Mouse (Mus musculus) lung, postnatal 0 days (tissue): ENCODE measurements around the gene Wdr25. TPM values are rescaled to one million over a fixed set of nuclear protein-coding genes. Genes with fewer than 3 reads are reported as not detected.

Experiments
- ATAC-seq: fragments of 200-750 bp; cut with Nextera tagmentation; 2 replicates; pipeline ENCODE4 v1.8.0; 2017; ENCODE audit warnings: moderate library complexity
- DNase-seq: peaks from one replicate; pipeline ENCODE4 v3.0.0-alpha.2; 2016; ENCODE audit warnings: low spot score
- H3K27ac ChIP-seq: fragments of 300-500 bp; sonication (generic); 2 replicates; pipeline ENCODE4 v1.5.1; 2014; ENCODE audit warnings: antibody characterized with exemption, mild to moderate bottlenecking, low read length, mixed read lengths
- H3K27me3 ChIP-seq: fragments of 300-500 bp; sonication (generic); replicated peaks from 2 replicates; pipeline ENCODE4 v1.6.1; 2014; ENCODE audit warnings: low read length, mixed read lengths; ENCODE audit not compliant: insufficient read depth
- H3K36me3 ChIP-seq: fragments of 300-500 bp; sonication (generic); 2 replicates; pipeline ENCODE4 v1.6.1; 2014; ENCODE audit warnings: low read length, mixed read lengths; ENCODE audit not compliant: insufficient read depth
- H3K4me1 ChIP-seq: fragments of 300-500 bp; sonication (generic); 2 replicates; pipeline ENCODE4 v1.6.1; 2014; ENCODE audit warnings: antibody characterized with exemption, low read depth, low read length, mixed read lengths; ENCODE audit not compliant: insufficient read depth
- H3K4me2 ChIP-seq: fragments of 300-500 bp; sonication (generic); replicated peaks from 2 replicates; pipeline ENCODE4 v1.6.1; 2014; ENCODE audit warnings: low read depth, mild to moderate bottlenecking, low read length, moderate library complexity, mixed read lengths
- H3K4me3 ChIP-seq: fragments of 300-500 bp; sonication (generic); 2 replicates; pipeline ENCODE4 v1.5.1; 2014; ENCODE audit warnings: low read depth, low read length
- H3K9ac ChIP-seq: fragments of 300-500 bp; sonication (generic); replicated peaks from 2 replicates; pipeline ENCODE4 v1.6.1; 2014; ENCODE audit warnings: low read depth, mild to moderate bottlenecking
- H3K9me3 ChIP-seq: fragments of 300-500 bp; sonication (generic); 2 replicates; pipeline ENCODE4 v1.6.1; 2016; ENCODE audit warnings: low read length, mixed read lengths
- CTCF ChIP-seq: IDR thresholded peaks from 2 replicates; pipeline ENCODE4 v1.5.1; 2016; ENCODE audit warnings: antibody characterized with exemption, mild to moderate bottlenecking
- EP300 ChIP-seq: IDR thresholded peaks from 2 replicates; pipeline ENCODE4 v1.6.1; 2016; ENCODE audit warnings: antibody characterized with exemption, mild to moderate bottlenecking, control low read depth
- WGBS: fragments of 180-500 bp; shearing (Covaris S2); extraction: QIAGEN DNeasy Blood & Tissue Kit; methylation state at CpG from one replicate; pipeline ENCODE4 v1.1.7; 2014; 5-methylcytosine and 5-hydroxymethylcytosine counted together
- polyA plus RNA-seq: library from polyadenylated mRNA; unstranded; fragments of >200 nt; fragmentation: Nextera tagmentation; extraction: Ambion mirVana; gene quantifications from 2 replicates; pipeline ENCODE4 v1.2.1, GENCODE M21; 2015

The Wdr25 gene
- polyA plus RNA-seq, 1 experiment from 2014 or later, result 4.8 TPM

DNA sequence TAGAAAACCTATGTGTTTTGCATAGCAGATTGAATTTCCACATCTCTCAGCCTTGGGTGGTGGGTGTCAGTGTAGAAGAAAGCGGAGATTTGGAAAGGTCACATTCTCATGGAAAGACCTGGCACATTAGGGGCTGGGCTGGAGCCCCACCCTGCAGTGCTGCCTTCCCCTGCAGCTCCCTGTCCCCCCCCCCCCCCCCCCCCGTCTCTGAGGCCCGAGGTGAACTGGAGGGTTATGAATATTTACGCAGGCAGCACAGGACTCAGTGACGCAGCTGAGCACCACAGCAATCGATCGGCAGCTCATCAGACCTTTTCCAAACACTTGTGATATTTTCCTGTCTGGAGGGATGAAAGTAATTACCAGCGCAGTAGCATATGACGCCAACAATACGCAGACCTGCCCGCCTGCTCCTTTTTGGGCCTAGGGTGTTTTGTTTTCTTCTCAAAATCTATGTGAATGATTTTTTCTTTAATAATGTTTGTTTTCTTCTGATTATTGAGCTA lies 33.2 kb downstream of the Wdr25 start:
- Histone ChIP-seq H3K4me1 (no peaks in the 10 kb centered on the region), H3K36me3 (no peaks in the 10 kb centered on the region), H3K4me3 (no peak overlapping the region), H3K9me3 (no peaks in the 10 kb centered on the region), H3K27me3 (no peaks in the 10 kb centered on the region), H3K27ac (no peak overlapping the region), H3K9ac (no peak overlapping the region), H3K4me2 (no peak overlapping the region)
- DNase-seq (no peak), ATAC-seq (no peak)
- no peak for TF ChIP-seq CTCF
- TF ChIP-seq EP300, result no peak
- WGBS, result 59% methylated on average over 9 of the region's 11 CpGs

DNA sequence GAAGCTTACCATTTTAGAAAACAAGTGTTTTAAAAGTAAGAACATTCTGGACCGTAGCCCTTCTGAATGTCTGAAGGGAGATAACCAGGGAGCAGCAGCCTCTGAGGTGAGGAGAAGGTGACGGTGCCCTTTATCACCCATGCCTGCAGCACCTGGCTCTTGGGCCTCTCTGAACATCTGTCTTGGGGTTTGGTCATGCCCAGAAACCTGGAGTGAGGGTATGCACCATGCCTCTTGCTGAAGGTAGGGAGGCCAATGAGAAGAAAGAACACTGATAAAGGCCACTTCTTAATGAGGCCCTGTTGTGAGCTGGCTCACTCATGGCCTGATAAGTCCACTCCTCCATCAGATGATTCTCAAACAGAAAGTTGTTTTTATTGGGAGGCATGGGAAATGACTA lies 34.8 kb downstream of the Wdr25 start:
- DNase-seq (no peak), ATAC-seq (no peak)
- no peak overlapping the region for H3K27ac ChIP-seq
- H3K4me2 ChIP-seq, result no peak overlapping the region
- TF ChIP-seq EP300, result no peak
- TF ChIP-seq CTCF, result no peak
- H3K27me3 ChIP-seq, result no peaks in the 10 kb centered on the region
- WGBS, result 83% methylated on average over 2 of the region's 2 CpGs
- no peak overlapping the region for H3K9ac ChIP-seq
- no peaks in the 10 kb centered on the region for H3K4me1 ChIP-seq
- H3K36me3 ChIP-seq, result no peaks in the 10 kb centered on the region
- no peak overlapping the region for H3K4me3 ChIP-seq
- H3K9me3 ChIP-seq, result no peaks in the 10 kb centered on the region

DNA sequence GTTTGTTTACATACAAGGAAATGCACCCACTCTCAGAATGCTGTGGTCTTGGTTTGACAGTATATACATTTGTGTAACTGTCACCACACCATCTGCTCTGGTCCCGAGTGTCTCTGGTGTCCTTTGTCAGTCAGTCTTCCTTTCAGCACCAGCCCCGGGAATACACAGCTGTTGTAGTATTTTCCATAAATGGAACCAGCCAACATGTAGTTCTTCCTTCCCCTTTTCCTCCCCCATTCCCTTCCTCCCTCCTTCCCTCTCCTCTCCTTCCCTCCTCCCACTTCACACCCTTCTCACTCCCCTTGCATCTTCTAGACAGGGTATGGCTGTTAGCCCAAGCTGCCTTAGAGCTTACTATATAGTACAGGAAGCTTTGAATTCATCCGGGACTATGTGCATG lies 36.0 kb downstream of the Wdr25 start:
- no peak overlapping the region for H3K4me3 ChIP-seq
- TF ChIP-seq EP300, result no peak
- TF ChIP-seq CTCF, result no peak
- no peaks in the 10 kb centered on the region for H3K4me1 ChIP-seq
- WGBS, result 45% methylated on average over 3 of the region's 3 CpGs
- H3K4me2 ChIP-seq, result no peak overlapping the region
- H3K9me3 ChIP-seq, result no peaks in the 10 kb centered on the region
- DNase-seq (peak; percentile 15), ATAC-seq (peak; percentile 32)
- no peaks in the 10 kb centered on the region for H3K36me3 ChIP-seq
- no peak overlapping the region for H3K27ac ChIP-seq
- no peak overlapping the region for H3K9ac ChIP-seq
- no peaks in the 10 kb centered on the region for H3K27me3 ChIP-seq

DNA sequence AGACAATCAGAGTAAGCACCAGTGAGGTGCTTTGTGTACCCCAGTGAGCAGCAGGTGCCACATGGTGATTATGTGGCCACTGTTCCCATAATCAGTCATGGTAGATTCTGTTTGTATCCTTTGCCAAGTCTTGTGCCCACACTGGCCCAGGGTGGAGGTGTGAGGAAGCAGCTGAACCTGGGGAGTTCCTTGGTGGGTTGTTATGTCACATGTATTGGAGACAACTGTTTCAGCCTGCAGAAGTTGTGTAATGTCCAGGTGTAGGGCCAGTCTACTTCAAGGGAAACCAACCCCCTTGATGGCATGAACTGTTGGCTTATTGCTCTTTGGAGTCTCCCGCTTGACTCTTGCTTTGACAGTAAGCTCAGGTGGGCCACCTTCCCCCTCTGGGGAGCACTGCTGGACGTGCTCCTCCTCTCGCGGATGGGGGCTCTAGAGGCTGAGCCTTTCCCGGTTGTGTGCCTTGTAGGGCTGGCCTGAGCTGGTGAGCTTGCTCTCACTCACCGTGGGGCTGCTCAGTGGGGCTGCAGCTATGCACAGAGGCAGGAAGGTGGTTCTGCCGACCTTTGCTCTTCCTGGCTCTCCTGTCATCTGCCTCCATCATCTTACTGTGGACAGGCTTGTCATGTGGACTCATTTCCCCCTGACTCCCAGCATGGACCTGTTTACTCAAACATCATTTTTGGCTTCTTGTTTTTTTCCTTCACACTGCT lies 38.1 kb downstream of the Wdr25 start:
- DNase-seq (no peak), ATAC-seq (no peak)
- no peak overlapping the region for H3K27ac ChIP-seq
- no peak overlapping the region for H3K9ac ChIP-seq
- H3K27me3 ChIP-seq, result no peaks in the 10 kb centered on the region
- no peak overlapping the region for H3K4me3 ChIP-seq
- H3K36me3 ChIP-seq, result no peaks in the 10 kb centered on the region
- no peak overlapping the region for H3K4me2 ChIP-seq
- TF ChIP-seq CTCF (no peak), EP300 (no peak)
- 67% methylated on average over 7 of the region's 7 CpGs for WGBS
- no peaks in the 10 kb centered on the region for H3K9me3 ChIP-seq
- H3K4me1 ChIP-seq, result no peaks in the 10 kb centered on the region

DNA sequence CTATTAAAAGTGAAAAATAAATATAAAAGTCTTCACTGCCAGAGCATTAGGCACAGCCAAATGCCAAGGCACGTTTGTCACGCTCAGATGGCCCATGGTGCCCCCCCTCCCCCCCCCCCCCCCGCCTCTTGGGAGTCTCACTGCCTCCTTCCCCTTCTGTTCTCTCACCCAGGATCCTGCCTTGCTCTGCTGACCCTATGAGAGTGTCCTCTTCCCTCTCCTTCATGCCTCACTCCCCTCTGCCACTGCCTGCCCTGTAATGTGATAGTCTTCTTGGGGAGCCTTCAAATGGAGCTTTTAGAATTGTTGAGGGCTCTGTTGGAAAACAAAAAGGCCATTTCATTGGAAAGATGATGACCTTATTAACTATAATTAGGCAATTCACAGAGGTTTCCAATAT lies 38.7 kb downstream of the Wdr25 start:
- ATAC-seq, result no peak

DNA sequence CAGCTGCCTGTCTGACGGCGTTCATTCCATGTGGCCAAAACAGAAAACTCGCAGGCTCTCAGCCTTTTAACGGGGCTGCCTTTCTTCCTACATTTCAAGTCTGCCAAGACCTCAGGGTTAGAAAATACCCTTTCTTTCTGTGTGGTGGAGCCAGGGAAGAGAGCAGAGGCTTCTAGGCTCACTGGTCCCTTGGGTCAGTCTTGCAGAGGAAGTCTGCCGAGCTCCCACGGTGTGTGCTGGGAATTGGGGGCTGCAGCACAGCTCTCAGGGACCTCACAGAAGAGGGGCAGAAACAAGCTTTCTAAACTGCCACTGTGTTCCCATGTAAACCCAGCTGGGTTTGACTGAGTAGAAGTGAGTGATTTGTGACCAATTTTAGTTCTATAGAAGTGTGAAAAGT lies 40.8 kb downstream of the Wdr25 start:
- ATAC-seq (no peak), DNase-seq (no peak)
- no peaks in the 10 kb centered on the region for H3K36me3 ChIP-seq
- H3K9ac ChIP-seq, result no peak overlapping the region
- no peaks in the 10 kb centered on the region for H3K27me3 ChIP-seq
- no peak for TF ChIP-seq CTCF
- no peak for TF ChIP-seq EP300
- H3K4me2 ChIP-seq, result no peak overlapping the region
- no peak overlapping the region for H3K4me3 ChIP-seq
- WGBS, result 77% methylated on average over 6 of the region's 6 CpGs
- no peaks in the 10 kb centered on the region for H3K9me3 ChIP-seq
- no peak overlapping the region for H3K27ac ChIP-seq
- no peaks in the 10 kb centered on the region for H3K4me1 ChIP-seq

More for the DNA sequence above, 38.7 kb downstream of the Wdr25 start:
- Histone ChIP-seq H3K4me1 (no peaks in the 10 kb centered on the region), H3K27me3 (no peaks in the 10 kb centered on the region), H3K27ac (no peak overlapping the region), H3K4me2 (no peak overlapping the region), H3K4me3 (no peak overlapping the region), H3K9me3 (no peaks in the 10 kb centered on the region), H3K9ac (no peak overlapping the region), H3K36me3 (no peaks in the 10 kb centered on the region)
- 38% methylated on average over 2 of the region's 3 CpGs for WGBS
- DNase-seq, result no peak
- no peak for TF ChIP-seq CTCF
- TF ChIP-seq EP300, result no peak
